ENCODE assay signal across 10 mouse cellular contexts in genomic region chr10:3805334-3805733, GRCm38 (mm10).
DNase-seq lines count a peak whose midpoint lies in the region; ATAC-seq and TF ChIP-seq lines count a peak whose summit lies in the region.
"Had no signal": no experiment of that assay in that cellular context is flagged by ENCODE, and none has a peak within 500 bp of the region (broad histone marks: within the 10 kb centered on the region; RNA-seq: fewer than 3 reads in every experiment).

No protein-coding gene starts in this region.

- intact Hi-C loops in left cerebral cortex, postnatal 10 days (cut with DNase I) = no loop called here

- H3K9ac ChIP-seq in hindbrain, postnatal 0 days (replicated peaks; ENCODE audit: low read length) = no peak overlapping the region
- H3K9ac ChIP-seq in hindbrain, embryonic 16.5 days (ENCODE audit: low read depth, low read length) = no peak overlapping the region
- no peak overlapping the region for H3K9ac ChIP-seq in CH12.LX (ENCODE audit: insufficient read depth, low read depth)
- no peak overlapping the region for H3K9ac ChIP-seq in kidney, postnatal 0 days (ENCODE audit: low read depth, low read length)
- H3K9ac ChIP-seq: heart, embryonic 13.5 days; midbrain, embryonic 12.5 days had no signal

- TF ChIP-seq EP300 in CH12.LX (IDR thresholded peaks at IDR 0.05; ENCODE audit: low read length) = no peak

- no peak overlapping the region for H3K4me2 ChIP-seq in hindbrain, postnatal 0 days (ENCODE audit: low read depth, low read length)
- no peak overlapping the region for H3K4me2 ChIP-seq in hindbrain, embryonic 16.5 days (ENCODE audit: low read length)
- H3K4me2 ChIP-seq in CH12.LX (ENCODE audit: insufficient read depth, low read depth, poor library complexity, severe bottlenecking) = no peak overlapping the region
- H3K4me2 ChIP-seq in kidney, postnatal 0 days (ENCODE audit: low read length) = no peak overlapping the region
- H3K4me2 ChIP-seq: heart, embryonic 13.5 days; midbrain, embryonic 12.5 days had no signal

- H3K79me2 ChIP-seq in CH12.LX (replicated peaks; ENCODE audit: control insufficient read depth, extremely low read depth, insufficient read depth, poor library complexity, severe bottlenecking) = no peaks in the 10 kb centered on the region

- dilution Hi-C loops in CH12.LX (cut with MboI; ENCODE audit: extremely low pct_ligation_motif_present, extremely low pct_unique_long_range_greater_than_20kb, low sequenced_read_pairs) = no loop called here

- H3K36me3 ChIP-seq in hindbrain, postnatal 0 days (ENCODE audit: insufficient read depth, low read length) = no peaks in the 10 kb centered on the region
- H3K36me3 ChIP-seq in hindbrain, embryonic 16.5 days (ENCODE audit: control insufficient read depth, insufficient read depth, low read length) = no peaks in the 10 kb centered on the region
- no peaks in the 10 kb centered on the region for H3K36me3 ChIP-seq in CH12.LX (replicated peaks in 1 of 2; ENCODE audit: control insufficient read depth in 1 of 2, insufficient read depth in 1 of 2, low read length in 1 of 2)
- H3K36me3 ChIP-seq in kidney, postnatal 0 days (ENCODE audit: insufficient read depth, low read length) = no peaks in the 10 kb centered on the region
- H3K36me3 ChIP-seq: heart, embryonic 13.5 days; midbrain, embryonic 12.5 days had no signal

- H3K9me3 ChIP-seq in hindbrain, postnatal 0 days (ENCODE audit: low read length) = no peaks in the 10 kb centered on the region
- H3K9me3 ChIP-seq in hindbrain, embryonic 16.5 days (ENCODE audit: control insufficient read depth, low read length) = no peaks in the 10 kb centered on the region
- H3K9me3 ChIP-seq in CH12.LX (replicated peaks; ENCODE audit: low read length) = no peaks in the 10 kb centered on the region
- no peaks in the 10 kb centered on the region for H3K9me3 ChIP-seq in kidney, postnatal 0 days (replicated peaks; ENCODE audit: low read length)
- H3K9me3 ChIP-seq: heart, embryonic 13.5 days; midbrain, embryonic 12.5 days had no signal

- TF ChIP-seq POLR2A in CH12.LX (IDR thresholded peaks at IDR 0.05; ENCODE audit: low read depth, low read length) = no peak

- 57% methylated on average over 3 of the region's 3 CpGs for WGBS in hindbrain, postnatal 0 days
- WGBS in hindbrain, embryonic 16.5 days = 63% methylated on average over 3 of the region's 3 CpGs
- 55% methylated on average over 3 of the region's 3 CpGs for WGBS in kidney, postnatal 0 days

- in situ Hi-C loops in CH12.LX (cut with MboI; ENCODE audit: low pct_ligation_motif_present, low pct_unique_long_range_greater_than_20kb, low sequenced_read_pairs) = no loop called here

- DNase-seq in hindbrain, postnatal 0 days (ENCODE audit: low spot score) = no peak
- DNase-seq in CH12.LX (ENCODE audit: extremely low read depth) = no peak
- peak; percentile 10 for DNase-seq in adrenal gland, postnatal 14 days
- peak; percentile 47 for DNase-seq in kidney, postnatal 0 days (ENCODE audit: low spot score)
- DNase-seq in c-Kit-positive CD71-positive TER-119-positive erythroid progenitor cells, embryonic 14.5 days (ENCODE audit: low spot score) = no peak
- DNase-seq in left cerebral cortex, postnatal 10 days (ENCODE audit: extremely low spot score in 1 of 2, low spot score in 2 of 2) = no peak

- no peaks in the 10 kb centered on the region for H3K4me1 ChIP-seq in hindbrain, postnatal 0 days (ENCODE audit: insufficient read depth, low read length)
- H3K4me1 ChIP-seq in hindbrain, embryonic 16.5 days (ENCODE audit: control insufficient read depth, insufficient read depth, low read depth, low read length) = no peaks in the 10 kb centered on the region
- H3K4me1 ChIP-seq in CH12.LX (ENCODE audit: control insufficient read depth in 1 of 2, insufficient read depth in 2 of 2) = peaks cover 2 to 3% of the 10 kb centered on the region in 2 experiments; a peak in 1 of 4 replicates
- H3K4me1 ChIP-seq in kidney, postnatal 0 days (replicated peaks; ENCODE audit: insufficient read depth, low read length) = no peaks in the 10 kb centered on the region
- H3K4me1 ChIP-seq: midbrain, embryonic 12.5 days had no signal

- H3K4me3 ChIP-seq in hindbrain, postnatal 0 days (ENCODE audit: low read length) = no peak overlapping the region
- no peak overlapping the region for H3K4me3 ChIP-seq in hindbrain, embryonic 16.5 days (ENCODE audit: low read length)
- H3K4me3 ChIP-seq in CH12.LX (replicated peaks in 1 of 3; ENCODE audit: low read depth in 2 of 3, low read length in 2 of 3, poor library complexity in 1 of 3) = no peak overlapping the region
- no peak overlapping the region for H3K4me3 ChIP-seq in kidney, postnatal 0 days (replicated peaks; ENCODE audit: low read depth, low read length)
- H3K4me3 ChIP-seq: heart, embryonic 13.5 days; midbrain, embryonic 12.5 days had no signal

- TF ChIP-seq CTCF in hindbrain, postnatal 0 days (IDR thresholded peaks at IDR 0.05; ENCODE audit: low read depth) = peak; percentile 27; the same call in 1 of the 2 replicates
- peak in 1 of 2 experiments; percentile 52; a peak in 2 of 4 replicates for TF ChIP-seq CTCF in CH12.LX (conservative IDR thresholded peaks at IDR 0.05 in 1 of 2, IDR thresholded peaks at IDR 0.05 in 1 of 2; ENCODE audit: low read depth in 2 of 2, low read length in 2 of 2)
- TF ChIP-seq CTCF in kidney, postnatal 0 days (IDR thresholded peaks at IDR 0.05; ENCODE audit: low read depth) = peak; percentile 52; the same call in 1 of the 2 replicates

- peak; percentile 36 for TF ChIP-seq RAD21 in CH12.LX (IDR thresholded peaks at IDR 0.05; ENCODE audit: low read depth, low read length)

- no peak overlapping the region for H3K27ac ChIP-seq in hindbrain, postnatal 0 days
- H3K27ac ChIP-seq in hindbrain, embryonic 16.5 days (ENCODE audit: low read depth, low read length) = no peak overlapping the region
- no peak overlapping the region for H3K27ac ChIP-seq in CH12.LX (ENCODE audit: insufficient read depth, low read depth)
- no peak overlapping the region for H3K27ac ChIP-seq in kidney, postnatal 0 days
- H3K27ac ChIP-seq: heart, embryonic 13.5 days; midbrain, embryonic 12.5 days had no signal

- no peaks in the 10 kb centered on the region for H3K27me3 ChIP-seq in hindbrain, postnatal 0 days (ENCODE audit: insufficient read depth, low read length)
- H3K27me3 ChIP-seq in hindbrain, embryonic 16.5 days (replicated peaks; ENCODE audit: control insufficient read depth, insufficient read depth, low read length) = no peaks in the 10 kb centered on the region
- no peaks in the 10 kb centered on the region for H3K27me3 ChIP-seq in CH12.LX (replicated peaks)
- H3K27me3 ChIP-seq in kidney, postnatal 0 days (ENCODE audit: insufficient read depth, low read length) = no peaks in the 10 kb centered on the region
- H3K27me3 ChIP-seq: heart, embryonic 13.5 days; midbrain, embryonic 12.5 days had no signal

- ATAC-seq in hindbrain, postnatal 0 days = no peak
- no peak for ATAC-seq in hindbrain, embryonic 16.5 days
- no peak for ATAC-seq in kidney, postnatal 0 days (replicated peaks; ENCODE audit: low FRiP score, low read depth)
- ATAC-seq in granulocyte monocyte progenitor cell, adult 5-6 weeks (replicated peaks; ENCODE audit: poor library complexity, severe bottlenecking) = no peak

TF ChIP-seq in CH12.LX, 34 proteins besides CTCF, POLR2A, EP300 and RAD21:
- TF ChIP-seq SMC3 (IDR thresholded peaks at IDR 0.05; ENCODE audit: low read depth, low read length) = peak; percentile 50
- no peak for TF ChIP-seq BHLHE40 (IDR thresholded peaks at IDR 0.05; ENCODE audit: low read depth, low read length)
TF ChIP-seq in CH12.LX: peak in this region for 1.

Comparison
In these comparisons a context has a peak if more than half of its experiments do, and no peak if none do; other contexts are left out.
1. DNase-seq: peak in adrenal gland, postnatal 14 days (single experiment) and kidney, postnatal 0 days (single experiment); none in hindbrain, postnatal 0 days (single experiment), CH12.LX (single experiment), c-Kit-positive CD71-positive TER-119-positive erythroid progenitor cells, embryonic 14.5 days (single experiment) and left cerebral cortex, postnatal 10 days (0 of 2).